Mouse (Mus musculus): ENCODE measurements around the gene Cyb5r3.

GRCm38 (mm10) chr15:83168311-83168710 lies 4.1 kb downstream of the Cyb5r3 start:
- TF ChIP-seq CTCF (IDR thresholded peaks at IDR 0.05 in 2 of 3, conservative IDR thresholded peaks at IDR 0.05 in 1 of 3; ENCODE audit: control insufficient read depth in 1 of 3, insufficient read depth in 1 of 3, low read depth in 2 of 3, low read length in 3 of 3, poor library complexity in 1 of 3, severe bottlenecking in 1 of 3): no peak
- TF ChIP-seq ZMIZ1 (IDR thresholded peaks at IDR 0.05; ENCODE audit: low read depth, low read length): no peak
- no peak for TF ChIP-seq ETS1 (IDR thresholded peaks at IDR 0.05; ENCODE audit: low read depth, low read length)
- no peak for TF ChIP-seq EP300 (IDR thresholded peaks at IDR 0.05; ENCODE audit: low read depth in 1 of 2, low read length in 2 of 2)
- TF ChIP-seq POLR2A (IDR thresholded peaks at IDR 0.05; ENCODE audit: control insufficient read depth in 1 of 2, insufficient read depth in 1 of 2, low read depth in 1 of 2, low read length in 2 of 2, poor library complexity in 1 of 2): no peak
- no peak for TF ChIP-seq MYC (IDR thresholded peaks at IDR 0.05; ENCODE audit: low read depth, low read length)
- no peak for TF ChIP-seq RCOR1 (IDR thresholded peaks at IDR 0.05; ENCODE audit: low read depth, low read length)
